9 mouse cellular contexts compared by ENCODE assay signal in genomic region chr10:80843931-80844547, GRCm38 (mm10). TPM values are rescaled to one million over a fixed set of nuclear protein-coding genes. Genes with fewer than 3 reads are reported as not detected.
DNase-seq lines count a peak whose midpoint lies in the region; ATAC-seq and TF ChIP-seq lines count a peak whose summit lies in the region.
"Had no signal": no experiment of that assay in that cellular context is flagged by ENCODE, and none has a peak within 500 bp of the region (broad histone marks: within the 10 kb centered on the region; RNA-seq: fewer than 3 reads in every experiment).

Gene Lingo3, minus strand, starts transcription at chr10:80844039.

- H3K4me3 ChIP-seq in heart, embryonic 12.5 days, result peak within 1 kb of the TSS; percentile 50
- peak within 1 kb of the TSS; percentile 47 for H3K4me3 ChIP-seq in forebrain, embryonic 13.5 days
- peak within 1 kb of the TSS; percentile 40 for H3K4me3 ChIP-seq in intestine, postnatal 0 days (ENCODE audit: low read depth, low read length)

- no peaks in the 10 kb centered on the region for H3K36me3 ChIP-seq in heart, embryonic 12.5 days
- H3K36me3 ChIP-seq in forebrain, embryonic 13.5 days (ENCODE audit: poor library complexity, severe bottlenecking), result no peaks in the 10 kb centered on the region
- H3K36me3 ChIP-seq in intestine, postnatal 0 days (ENCODE audit: control insufficient read depth, insufficient read depth), result no peaks in the 10 kb centered on the region

- H3K9me3 ChIP-seq in heart, embryonic 12.5 days (replicated peaks), result no peaks in the 10 kb centered on the region
- H3K9me3 ChIP-seq in forebrain, embryonic 13.5 days (replicated peaks), result no peaks in the 10 kb centered on the region
- H3K9me3 ChIP-seq in intestine, postnatal 0 days (ENCODE audit: control insufficient read depth), result no peaks in the 10 kb centered on the region
- H3K9me3 ChIP-seq: G1E had no signal

- no peak for ATAC-seq in heart, embryonic 12.5 days (ENCODE audit: insufficient number of reproducible peaks, low FRiP score)
- ATAC-seq in forebrain, embryonic 13.5 days, result peak; percentile 59
- peak; percentile 32; the same call in 1 of the 2 replicates for ATAC-seq in intestine, postnatal 0 days

- peaks cover 64% of the 10 kb centered on the region for H3K27me3 ChIP-seq in heart, embryonic 12.5 days (replicated peaks)
- H3K27me3 ChIP-seq in forebrain, embryonic 13.5 days, result peaks cover 41% of the 10 kb centered on the region
- H3K27me3 ChIP-seq in intestine, postnatal 0 days (replicated peaks; ENCODE audit: control insufficient read depth, insufficient read depth, low read length), result peaks cover 34% of the 10 kb centered on the region

- no peak within 1 kb of the TSS for H3K27ac ChIP-seq in heart, embryonic 12.5 days (ENCODE audit: poor library complexity, severe bottlenecking)
- H3K27ac ChIP-seq in forebrain, embryonic 13.5 days, result no peak within 1 kb of the TSS
- H3K27ac ChIP-seq in intestine, postnatal 0 days (ENCODE audit: low read depth, low read length), result no peak within 1 kb of the TSS

- TF ChIP-seq CTCF in intestine, postnatal 0 days (IDR thresholded peaks at IDR 0.05; ENCODE audit: low read depth), result no peak

- 5% methylated on average over 43 of the region's 51 CpGs for WGBS in heart, embryonic 12.5 days
- 5% methylated on average over 43 of the region's 51 CpGs for WGBS in forebrain, embryonic 13.5 days
- 5% methylated on average over 41 of the region's 51 CpGs for WGBS in intestine, postnatal 0 days

- H3K9ac ChIP-seq in heart, embryonic 12.5 days, result peak within 1 kb of the TSS; percentile 70
- H3K9ac ChIP-seq in forebrain, embryonic 13.5 days, result peak within 1 kb of the TSS; percentile 72
- H3K9ac ChIP-seq in intestine, postnatal 0 days (ENCODE audit: low read depth, low read length), result no peak within 1 kb of the TSS

- no peak for DNase-seq in heart, adult 9 months (ENCODE audit: low spot score in 2 of 2)
- DNase-seq in adrenal gland, postnatal 36 days, result peak; percentile 55 to 74
- peak; percentile 37 for DNase-seq in mesoderm, embryonic 11.5 days (ENCODE audit: low read depth, low spot score)
- no peak for DNase-seq in spleen, postnatal 14 days (ENCODE audit: low spot score in 2 of 2)
- DNase-seq in T-cell, adult 2 months (ENCODE audit: low spot score), result no peak

- H3K4me1 ChIP-seq in heart, embryonic 12.5 days (replicated peaks), result peaks cover 18% of the 10 kb centered on the region
- H3K4me1 ChIP-seq in forebrain, embryonic 13.5 days, result peaks cover 15% of the 10 kb centered on the region
- no peaks in the 10 kb centered on the region for H3K4me1 ChIP-seq in intestine, postnatal 0 days (replicated peaks; ENCODE audit: control insufficient read depth, insufficient read depth, low read length)

- peak within 1 kb of the TSS; percentile 88 for H3K4me2 ChIP-seq in heart, embryonic 12.5 days
- peak within 1 kb of the TSS; percentile 86 for H3K4me2 ChIP-seq in forebrain, embryonic 13.5 days
- H3K4me2 ChIP-seq in intestine, postnatal 0 days (replicated peaks; ENCODE audit: low read depth), result peak within 1 kb of the TSS; percentile 71

RNA-seq across cellular contexts. Expression of gene Lingo3, which starts in this region (rescaled TPM):
- 0.46 and 0.54 TPM in 2 replicates for polyA plus RNA-seq in heart, embryonic 12.5 days (2016; fragmentation: Nextera tagmentation; extraction: Ambion mirVana)
- 1 to 10 TPM; 5.8 TPM for total RNA-seq in adrenal gland, postnatal 36 days (2021)
- polyA plus RNA-seq in forebrain, embryonic 13.5 days (2015; fragmentation: Nextera tagmentation; extraction: Ambion mirVana), result 1.7 and 2.0 TPM in 2 replicates
- 0.04 TPM in 1 of 2 replicates, not detected in the other for polyA plus RNA-seq in intestine, postnatal 0 days (2015; fragmentation: Nextera tagmentation; extraction: Ambion mirVana)
- polyA plus RNA-seq: G1E had no signal

Comparison
In these comparisons a context has a peak if more than half of its experiments do, and no peak if none do; other contexts are left out.
1. Peak in ATAC-seq, H3K4me3 ChIP-seq and H3K4me2 ChIP-seq in intestine, postnatal 0 days; RNA of the gene not detected or under 1 TPM.
2. DNase-seq: peak in adrenal gland, postnatal 36 days (2 of 2) and mesoderm, embryonic 11.5 days (single experiment); none in heart, adult 9 months (0 of 2), spleen, postnatal 14 days (0 of 2) and T-cell, adult 2 months (single experiment).
3. Peak in every context shown above with its lines, with median percentiles within 50 percentile points of each other: H3K4me2 ChIP-seq and H3K4me3 ChIP-seq.